Mouse (Mus musculus) forebrain, embryonic 15.5 days (tissue): Measurements from ENCODE around the gene Rab11a. TPM values are rescaled to one million over a fixed set of nuclear protein-coding genes. Genes with fewer than 3 reads are reported as not detected.
A peak's percentile ranks its signal among the peaks of the same experiment; 100 is the strongest.

Experiments used
- ATAC-seq: fragments of 200-750 bp; cut with Nextera tagmentation; replicated peaks from 2 replicates; pipeline ENCODE4 v1.8.0; 2017; ENCODE audit warnings: mild to moderate bottlenecking, moderate TSS enrichment, moderate library complexity
- H3K27ac ChIP-seq: fragments of 300-500 bp; sonication (generic); replicated peaks from 2 replicates; pipeline ENCODE4 v1.5.1; 2015; ENCODE audit warnings: mild to moderate bottlenecking, inconsistent platforms
- H3K27me3 ChIP-seq: fragments of 300-500 bp; sonication (generic); 2 replicates; pipeline ENCODE4 v1.6.1; 2015; ENCODE audit warnings: inconsistent platforms
- H3K36me3 ChIP-seq: fragments of 300-500 bp; sonication (generic); 2 replicates; pipeline ENCODE4 v1.6.1; 2015; ENCODE audit warnings: mild to moderate bottlenecking, inconsistent platforms
- H3K4me1 ChIP-seq: fragments of 300-500 bp; sonication (generic); 2 replicates; pipeline ENCODE4 v1.6.1; 2015; ENCODE audit warnings: inconsistent platforms
- H3K4me2 ChIP-seq: fragments of 300-500 bp; sonication (generic); replicated peaks from 2 replicates; pipeline ENCODE4 v1.6.1; 2015; ENCODE audit warnings: mild to moderate bottlenecking, inconsistent platforms
- H3K4me3 ChIP-seq: fragments of 300-500 bp; sonication (generic); 2 replicates; pipeline ENCODE4 v1.5.1; 2015; ENCODE audit warnings: mild to moderate bottlenecking, inconsistent platforms
- H3K9ac ChIP-seq: fragments of 300-500 bp; sonication (generic); replicated peaks from 2 replicates; pipeline ENCODE4 v1.6.1; 2015; ENCODE audit warnings: mild to moderate bottlenecking, inconsistent platforms
- H3K9me3 ChIP-seq: fragments of 300-500 bp; sonication (generic); 2 replicates; pipeline ENCODE4 v1.6.1; 2016; ENCODE audit warnings: inconsistent platforms
- WGBS: fragments of 180-500 bp; shearing (Covaris S2); methylation state at CpG from one replicate; pipeline ENCODE4 v1.1.7; 2015; ENCODE audit warnings: mixed read lengths; 5-methylcytosine and 5-hydroxymethylcytosine counted together
- polyA plus RNA-seq: library from polyadenylated mRNA; unstranded; fragments of >200 nt; fragmentation: Nextera tagmentation; extraction: Ambion mirVana; gene quantifications from 2 replicates; pipeline ENCODE4 v1.2.1, GENCODE M21; 2015

Gene Rab11a
- polyA plus RNA-seq, 1 experiment from 2014 or later, result 383 TPM

- Histone ChIP-seq H3K4me1 (peaks cover 10% of the 10 kb centered on the region; the same call in 1 of the 2 replicates), H3K4me3 (no peak overlapping the region), H3K4me2 (no peak overlapping the region), H3K9me3 (no peaks in the 10 kb centered on the region), H3K27me3 (no peaks in the 10 kb centered on the region), H3K9ac (no peak overlapping the region), H3K27ac (no peak overlapping the region), H3K36me3 (no peaks in the 10 kb centered on the region)
- 49% methylated on average over 5 of the region's 5 CpGs for WGBS
- no peak for ATAC-seq
Observed at GRCm38 (mm10) chr9:64771236-64771635, 33.7 kb upstream of the Rab11a start.

GRCm38 (mm10) chr9:64770411-64770849, 32.9 kb upstream of the Rab11a start:
- H3K4me1 ChIP-seq, result peaks cover 10% of the 10 kb centered on the region; the same call in 1 of the 2 replicates
- no peaks in the 10 kb centered on the region for H3K9me3 ChIP-seq
- WGBS, result 89% methylated on average over 5 of the region's 5 CpGs
- no peak overlapping the region for H3K4me3 ChIP-seq
- H3K27ac ChIP-seq, result no peak overlapping the region
- H3K9ac ChIP-seq, result no peak overlapping the region
- H3K36me3 ChIP-seq, result no peaks in the 10 kb centered on the region
- no peak overlapping the region for H3K4me2 ChIP-seq
- ATAC-seq, result no peak
- no peaks in the 10 kb centered on the region for H3K27me3 ChIP-seq

GRCm38 (mm10) chr9:64769911-64770310, 32.4 kb upstream of the Rab11a start:
- no peak for ATAC-seq
- Histone ChIP-seq H3K4me2 (no peak overlapping the region), H3K9me3 (no peaks in the 10 kb centered on the region), H3K4me3 (no peak overlapping the region), H3K27ac (no peak overlapping the region), H3K36me3 (no peaks in the 10 kb centered on the region), H3K9ac (no peak overlapping the region), H3K27me3 (no peaks in the 10 kb centered on the region), H3K4me1 (peaks cover 5% of the 10 kb centered on the region; the same call in 1 of the 2 replicates)
- WGBS, result 91% methylated on average over 6 of the region's 6 CpGs

- H3K27ac ChIP-seq, result no peak overlapping the region; the same call in 1 of the 2 replicates
- no peak for ATAC-seq
- WGBS, result 41% methylated on average over 9 of the region's 9 CpGs
Observed at GRCm38 (mm10) chr9:64769066-64769695, 31.6 kb upstream of the Rab11a start.

GRCm38 (mm10) chr9:64767796-64768195, 30.2 kb upstream of the Rab11a start:
- Histone ChIP-seq H3K27ac (no peak overlapping the region), H3K36me3 (no peaks in the 10 kb centered on the region), H3K9me3 (no peaks in the 10 kb centered on the region), H3K4me1 (no peaks in the 10 kb centered on the region), H3K4me2 (no peak overlapping the region), H3K9ac (no peak overlapping the region), H3K27me3 (no peaks in the 10 kb centered on the region), H3K4me3 (no peak overlapping the region)
- no peak for ATAC-seq
- WGBS, result 58% methylated on average over 1 of the region's 1 CpGs

More at GRCm38 (mm10) chr9:64769066-64769695, 31.6 kb upstream of the Rab11a start:
- Histone ChIP-seq H3K4me3 (no peak overlapping the region), H3K27me3 (no peaks in the 10 kb centered on the region), H3K9me3 (no peaks in the 10 kb centered on the region), H3K4me1 (peaks cover under 1% of the 10 kb centered on the region; the same call in 1 of the 2 replicates), H3K36me3 (no peaks in the 10 kb centered on the region), H3K9ac (no peak overlapping the region; the same call in 1 of the 2 replicates), H3K4me2 (no peak overlapping the region)

- Histone ChIP-seq H3K4me3 (no peak overlapping the region), H3K4me1 (no peaks in the 10 kb centered on the region), H3K27ac (no peak overlapping the region), H3K9ac (no peak overlapping the region), H3K4me2 (no peak overlapping the region), H3K9me3 (no peaks in the 10 kb centered on the region), H3K27me3 (no peaks in the 10 kb centered on the region), H3K36me3 (no peaks in the 10 kb centered on the region)
- no peak for ATAC-seq
- 88% methylated on average over 3 of the region's 3 CpGs for WGBS
Observed at GRCm38 (mm10) chr9:64766136-64766535, 28.6 kb upstream of the Rab11a start.

- H3K9me3 ChIP-seq, result no peaks in the 10 kb centered on the region
- 96% methylated on average over 2 of the region's 2 CpGs for WGBS
- H3K36me3 ChIP-seq, result no peaks in the 10 kb centered on the region
Observed at GRCm38 (mm10) chr9:64764824-64765223, 27.3 kb upstream of the Rab11a start.

GRCm38 (mm10) chr9:64758052-64758451, 20.5 kb upstream of the Rab11a start:
- 0 out of 2 replicates have a peak overlapping the region, but pooled peaks have one; percentile 11 for H3K27ac ChIP-seq
- no peaks in the 10 kb centered on the region for H3K9me3 ChIP-seq

More at GRCm38 (mm10) chr9:64764824-64765223, 27.3 kb upstream of the Rab11a start:
- no peaks in the 10 kb centered on the region for H3K4me1 ChIP-seq
- H3K4me3 ChIP-seq, result no peak overlapping the region
- ATAC-seq, result no peak
- no peak overlapping the region for H3K27ac ChIP-seq
- H3K27me3 ChIP-seq, result no peaks in the 10 kb centered on the region
- H3K9ac ChIP-seq, result no peak overlapping the region
- no peak overlapping the region for H3K4me2 ChIP-seq

GRCm38 (mm10) chr9:64752575-64752974, 15.0 kb upstream of the Rab11a start:
- H3K4me2 ChIP-seq, result no peak overlapping the region
- H3K27ac ChIP-seq, result no peak overlapping the region
- no peaks in the 10 kb centered on the region for H3K36me3 ChIP-seq
- H3K4me1 ChIP-seq, result no peaks in the 10 kb centered on the region
- ATAC-seq, result no peak
- 95% methylated on average over 5 of the region's 5 CpGs for WGBS
- no peak overlapping the region for H3K9ac ChIP-seq
- no peak overlapping the region for H3K4me3 ChIP-seq
- H3K9me3 ChIP-seq, result no peaks in the 10 kb centered on the region
- H3K27me3 ChIP-seq, result no peaks in the 10 kb centered on the region

More at GRCm38 (mm10) chr9:64758052-64758451, 20.5 kb upstream of the Rab11a start:
- no peak overlapping the region for H3K9ac ChIP-seq
- no peaks in the 10 kb centered on the region for H3K4me1 ChIP-seq
- H3K27me3 ChIP-seq, result no peaks in the 10 kb centered on the region
- H3K4me3 ChIP-seq, result no peak overlapping the region
- H3K4me2 ChIP-seq, result no peak overlapping the region
- 56% methylated on average over 14 of the region's 14 CpGs for WGBS
- H3K36me3 ChIP-seq, result no peaks in the 10 kb centered on the region
- no peak for ATAC-seq

GRCm38 (mm10) chr9:64749314-64749713, 11.8 kb upstream of the Rab11a start:
- WGBS, result 76% methylated on average over 6 of the region's 6 CpGs
- Histone ChIP-seq H3K4me3 (no peak overlapping the region), H3K4me1 (no peaks in the 10 kb centered on the region), H3K9ac (no peak overlapping the region), H3K27me3 (no peaks in the 10 kb centered on the region), H3K9me3 (no peaks in the 10 kb centered on the region), H3K36me3 (no peaks in the 10 kb centered on the region), H3K27ac (no peak overlapping the region), H3K4me2 (no peak overlapping the region)
- ATAC-seq, result no peak

- no peak overlapping the region for H3K4me2 ChIP-seq
- H3K4me3 ChIP-seq, result no peak overlapping the region
- no peak overlapping the region for H3K27ac ChIP-seq
- no peaks in the 10 kb centered on the region for H3K4me1 ChIP-seq
- H3K9me3 ChIP-seq, result no peaks in the 10 kb centered on the region
- ATAC-seq, result no peak
- no peaks in the 10 kb centered on the region for H3K27me3 ChIP-seq
- H3K36me3 ChIP-seq, result no peaks in the 10 kb centered on the region
- H3K9ac ChIP-seq, result no peak overlapping the region
- 80% methylated on average over 4 of the region's 4 CpGs for WGBS
Observed at GRCm38 (mm10) chr9:64747735-64748134, 10.2 kb upstream of the Rab11a start.

GRCm38 (mm10) chr9:64742453-64742852, 4.9 kb upstream of the Rab11a start:
- ATAC-seq, result no peak
- Histone ChIP-seq H3K27me3 (no peaks in the 10 kb centered on the region), H3K9me3 (no peaks in the 10 kb centered on the region), H3K9ac (no peak overlapping the region), H3K4me3 (no peak overlapping the region), H3K4me1 (no peaks in the 10 kb centered on the region), H3K27ac (no peak overlapping the region), H3K36me3 (no peaks in the 10 kb centered on the region), H3K4me2 (no peak overlapping the region)
- 74% methylated on average over 1 of the region's 1 CpGs for WGBS

- no peak for ATAC-seq
- no peaks in the 10 kb centered on the region for H3K9me3 ChIP-seq
- WGBS, result 94% methylated on average over 2 of the region's 2 CpGs
- no peak overlapping the region for H3K4me2 ChIP-seq
- peaks cover 6% of the 10 kb centered on the region for H3K4me1 ChIP-seq
- no peak overlapping the region for H3K27ac ChIP-seq
- no peak overlapping the region for H3K9ac ChIP-seq
- no peaks in the 10 kb centered on the region for H3K36me3 ChIP-seq
- H3K27me3 ChIP-seq, result no peaks in the 10 kb centered on the region
- H3K4me3 ChIP-seq, result no peak overlapping the region
Observed at GRCm38 (mm10) chr9:64739001-64739400, 1.4 kb upstream of the Rab11a start.
